Mouse (Mus musculus) gonadal fat pad, adult 2 months (tissue): ENCODE measurements around the gene Btrc. TPM values are rescaled to one million over a fixed set of nuclear protein-coding genes. Genes with fewer than 3 reads are reported as not detected.
"Not testable (repeated sequence)": the region's sequence is repeated elsewhere in the genome, so short reads cannot be mapped to it uniquely, and the experiment has no call there.

Source experiments
- DNase-seq: peaks from one replicate; pipeline ENCODE4 v3.0.0-alpha.2; 2012; ENCODE audit warnings: low read depth
- polyA plus RNA-seq: library from polyadenylated mRNA; depleted of rRNA; stranded (reverse); fragments of >200 nt; gene quantifications from 2 replicates; pipeline ENCODE4 v1.2.3, GENCODE M21; 2012; rRNA removed

Gene Btrc
- 17.6 and 24.6 TPM in 2 replicates for polyA plus RNA-seq

DNA sequence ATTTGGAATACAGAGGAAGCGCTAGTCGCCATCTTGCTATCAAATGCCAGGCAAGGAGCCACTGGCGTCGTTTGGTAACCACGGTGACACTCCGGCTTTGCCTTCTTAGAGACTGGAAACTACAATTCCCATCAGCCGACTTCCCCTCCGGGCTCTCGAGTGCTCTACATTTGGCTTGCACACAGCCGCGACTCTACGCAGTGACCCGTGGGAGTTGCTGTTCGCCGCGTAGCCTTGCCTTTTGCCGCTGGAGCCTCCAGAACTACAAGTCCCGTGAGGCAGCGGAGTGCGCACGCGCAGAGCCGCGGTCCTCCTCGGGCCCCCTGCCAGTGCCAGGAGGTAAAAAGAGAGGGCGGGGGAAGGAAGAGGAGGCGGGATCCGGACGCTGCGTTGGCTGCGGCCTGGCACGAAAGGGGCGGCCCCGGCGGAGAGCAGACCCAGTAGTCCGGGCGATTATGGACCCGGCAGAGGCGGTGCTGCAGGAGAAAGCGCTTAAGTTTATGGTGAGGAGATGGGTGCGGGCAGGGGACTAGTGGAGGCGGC lies at the start of gene Btrc:
Gene Btrc, plus strand, starts transcription at position 351 of the 543 bp plus-strand sequence.
- peak; percentile 94 for DNase-seq

GRCm38 (mm10) chr19:45317473-45317882 lies 46.1 kb upstream of the Btrc start:
- DNase-seq = no peak

DNA sequence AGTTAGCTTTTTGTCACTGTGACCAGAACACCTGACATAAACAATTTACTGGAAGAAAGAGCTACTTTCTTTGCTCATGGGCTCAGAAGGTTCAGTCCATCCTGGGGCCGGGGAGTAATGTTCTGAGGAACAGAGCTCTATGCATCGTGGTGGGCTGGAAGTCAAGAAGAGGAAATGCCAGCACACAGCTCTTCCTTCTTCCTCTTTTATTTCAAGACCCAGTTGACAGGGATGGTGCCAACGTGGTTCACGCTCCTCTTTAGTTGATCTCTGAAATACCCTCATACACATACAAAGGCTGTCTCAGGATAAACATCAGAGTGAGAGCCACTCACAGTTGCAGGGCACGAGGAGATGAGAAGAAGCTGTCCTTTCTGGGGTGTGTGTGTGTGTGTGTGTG lies 42.5 kb upstream of the Btrc start:
- no peak for DNase-seq

- no peak for DNase-seq
These were observed 34.5 kb upstream of the Btrc start for GRCm38 (mm10) chr19:45329039-45329438.

- no peak for DNase-seq
These were observed 33.7 kb upstream of the Btrc start for GRCm38 (mm10) chr19:45329748-45330298.

DNA sequence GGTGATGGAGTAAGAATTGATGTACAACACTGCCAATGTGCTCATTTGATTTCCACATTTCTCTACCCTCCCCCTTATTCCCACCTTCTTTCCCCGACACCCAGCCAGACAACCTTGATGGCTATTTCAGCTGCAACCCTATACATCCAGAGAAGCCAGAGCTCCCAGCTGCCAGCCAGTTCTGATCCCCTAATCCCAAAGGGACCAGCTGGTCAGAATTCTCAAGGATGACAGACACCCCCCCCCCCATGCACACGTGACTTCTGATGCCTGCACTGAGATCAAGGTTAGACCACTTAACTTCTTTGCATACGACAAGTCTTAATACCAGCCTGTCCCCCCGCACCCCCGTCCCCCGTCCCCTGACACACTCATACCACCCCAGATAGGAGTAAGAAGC lies 26.8 kb upstream of the Btrc start:
- no peak for DNase-seq

- DNase-seq = no peak
These were observed 25.4 kb upstream of the Btrc start for GRCm38 (mm10) chr19:45338182-45338581.

GRCm38 (mm10) chr19:45343941-45344340 lies 19.6 kb upstream of the Btrc start:
- DNase-seq = no peak

DNA sequence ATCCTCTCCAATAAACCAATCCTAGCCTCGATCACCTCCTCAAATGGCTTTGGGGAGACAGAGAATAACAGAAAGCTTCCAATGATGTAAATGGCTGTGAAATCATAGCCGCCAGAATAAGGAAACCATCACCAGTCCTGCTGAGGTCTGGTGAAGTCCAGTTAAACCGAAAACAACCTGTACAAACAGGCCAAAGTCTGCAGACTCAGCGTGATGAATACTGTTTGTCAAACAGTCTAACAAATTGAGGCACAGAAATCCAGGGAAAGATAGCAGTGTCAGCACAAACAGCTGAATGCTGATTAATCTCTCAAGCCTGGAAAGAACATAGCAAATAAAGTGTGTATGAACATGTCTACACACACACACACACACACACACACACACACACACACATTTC lies 15.3 kb upstream of the Btrc start:
- no peak for DNase-seq

DNA sequence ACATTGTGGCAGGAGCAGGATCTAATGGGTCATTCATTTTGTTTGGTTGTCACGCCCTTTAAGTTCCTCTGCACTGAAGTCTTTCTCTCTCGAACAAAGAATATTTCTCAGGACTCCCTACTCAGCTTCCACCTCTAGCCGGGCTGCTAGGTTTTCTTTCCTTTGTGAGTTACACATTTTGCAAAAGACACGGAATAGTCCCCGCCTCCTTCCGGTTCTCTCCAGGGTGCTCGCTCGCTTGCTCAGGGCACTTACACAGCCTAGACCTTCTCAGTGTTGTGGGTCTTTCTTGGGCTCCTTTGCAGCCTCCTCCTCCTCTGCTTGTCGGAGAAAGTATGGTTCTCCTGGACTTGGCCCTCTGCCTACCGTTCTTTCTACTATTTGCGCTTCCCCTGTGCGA lies 13.1 kb upstream of the Btrc start:
- no peak for DNase-seq

DNA sequence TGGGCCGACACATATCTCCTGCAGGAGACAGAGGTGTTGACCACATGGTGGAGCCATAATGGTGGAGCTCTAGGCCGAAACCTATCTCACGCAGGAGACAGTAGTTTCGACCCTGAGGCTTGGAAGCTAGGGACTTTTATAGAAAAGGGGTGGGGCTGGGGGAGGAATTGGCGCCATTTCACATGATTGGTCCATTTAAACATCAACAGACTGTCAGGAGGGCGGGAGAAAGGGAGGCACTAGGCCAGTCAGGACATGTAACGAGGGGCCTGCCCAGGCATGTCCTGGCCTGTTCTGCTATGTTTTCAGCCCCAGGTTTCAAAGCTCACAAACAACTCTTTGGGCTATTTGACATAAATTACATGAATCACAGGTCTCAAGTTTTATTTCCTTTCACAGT lies 10.8 kb upstream of the Btrc start:
- DNase-seq = not testable (repeated sequence)

DNA sequence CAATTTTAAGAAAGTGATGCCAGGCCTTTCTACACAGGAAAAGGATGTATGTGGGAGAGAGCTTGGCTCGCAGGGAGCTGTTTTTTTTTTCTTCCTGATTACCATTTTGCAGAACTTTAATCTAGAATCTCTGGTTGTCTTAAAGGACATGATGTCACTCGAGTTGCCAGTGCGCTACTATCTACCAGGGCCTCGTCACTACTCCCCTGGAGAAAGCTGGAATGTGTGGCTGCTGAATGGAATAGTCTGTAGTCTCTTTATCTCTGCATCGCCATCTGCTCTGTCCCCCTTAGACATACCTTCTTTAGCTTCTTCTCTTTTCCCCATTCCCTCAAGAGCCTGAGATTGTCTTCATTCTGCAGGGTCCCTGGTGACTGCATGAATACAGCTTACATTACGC lies 7.9 kb upstream of the Btrc start:
- no peak for DNase-seq

GRCm38 (mm10) chr19:45356868-45357267 lies 6.7 kb upstream of the Btrc start:
- DNase-seq = not testable (repeated sequence)

GRCm38 (mm10) chr19:45360486-45360885 lies 3.0 kb upstream of the Btrc start:
- DNase-seq = no peak

- DNase-seq = no peak
These were observed 428 bp downstream of the Btrc start for GRCm38 (mm10) chr19:45363933-45364391.

GRCm38 (mm10) chr19:45366651-45367050 lies 3.1 kb downstream of the Btrc start:
- DNase-seq = no peak

DNA sequence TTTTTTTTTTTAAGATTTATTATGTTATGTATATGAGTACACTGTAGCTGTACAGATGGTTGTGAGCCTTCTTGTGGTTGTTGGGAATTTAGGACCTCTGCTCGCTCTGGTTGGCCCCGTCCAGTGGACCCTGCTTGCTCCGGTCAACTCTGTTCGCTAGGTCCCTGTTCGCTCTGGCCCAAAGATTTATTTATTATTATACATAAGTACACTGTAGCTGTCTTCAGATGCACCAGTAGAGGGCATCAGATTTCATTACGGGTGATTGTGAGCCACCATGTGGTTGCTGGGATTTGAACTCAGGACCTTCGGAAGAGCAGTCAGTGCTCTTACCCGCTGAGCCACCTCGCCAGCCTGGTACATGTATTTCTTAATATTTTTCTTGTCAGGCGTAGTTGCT lies 21.3 kb downstream of the Btrc start:
- DNase-seq = not testable (repeated sequence)

DNA sequence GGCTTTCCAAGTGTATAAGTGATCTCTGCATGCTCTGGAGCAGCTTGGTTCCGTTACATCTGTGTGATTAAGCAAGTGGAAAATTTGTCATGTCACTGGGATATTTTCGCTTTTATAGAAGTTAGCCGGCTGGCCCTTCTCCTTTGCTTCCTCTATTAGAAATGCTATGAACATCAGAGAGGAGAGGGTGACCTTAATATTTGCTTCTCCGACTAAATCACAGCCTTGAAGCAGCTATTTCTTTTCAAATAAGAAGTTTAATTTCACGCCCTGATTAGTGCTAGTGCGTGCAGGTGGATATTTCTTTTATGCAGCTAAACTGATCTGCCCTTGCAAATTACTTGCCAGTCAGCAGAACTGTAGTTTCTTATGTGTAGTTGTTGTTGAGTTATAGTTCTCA lies 25.0 kb downstream of the Btrc start:
- DNase-seq = no peak

- DNase-seq = no peak
These were observed 30.5 kb downstream of the Btrc start for GRCm38 (mm10) chr19:45394078-45394477.

GRCm38 (mm10) chr19:45411000-45411399 lies 47.5 kb downstream of the Btrc start:
- no peak for DNase-seq

GRCm38 (mm10) chr19:45412694-45413093 lies 49.2 kb downstream of the Btrc start:
- DNase-seq = peak; percentile 10

DNA sequence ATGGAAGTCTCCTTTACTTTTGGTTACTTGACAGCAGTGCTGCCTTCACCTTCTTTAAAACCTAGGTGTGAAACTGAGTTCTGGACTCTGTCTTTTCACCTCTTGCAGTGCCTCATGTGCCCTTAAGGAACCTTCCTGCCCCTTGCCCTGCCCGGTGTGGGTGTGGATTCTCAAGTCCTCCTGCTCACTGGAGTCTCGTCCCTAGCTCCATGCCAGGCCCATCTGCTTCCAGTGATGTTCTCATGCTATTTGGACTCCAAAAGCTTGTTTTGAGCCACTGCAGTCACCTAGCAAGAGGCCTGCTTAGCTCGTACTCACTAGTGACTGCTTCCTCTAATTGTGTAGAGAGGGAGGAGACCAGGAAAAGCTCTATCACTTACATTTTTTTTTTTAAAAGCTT lies 50.4 kb downstream of the Btrc start:
- no peak for DNase-seq

DNA sequence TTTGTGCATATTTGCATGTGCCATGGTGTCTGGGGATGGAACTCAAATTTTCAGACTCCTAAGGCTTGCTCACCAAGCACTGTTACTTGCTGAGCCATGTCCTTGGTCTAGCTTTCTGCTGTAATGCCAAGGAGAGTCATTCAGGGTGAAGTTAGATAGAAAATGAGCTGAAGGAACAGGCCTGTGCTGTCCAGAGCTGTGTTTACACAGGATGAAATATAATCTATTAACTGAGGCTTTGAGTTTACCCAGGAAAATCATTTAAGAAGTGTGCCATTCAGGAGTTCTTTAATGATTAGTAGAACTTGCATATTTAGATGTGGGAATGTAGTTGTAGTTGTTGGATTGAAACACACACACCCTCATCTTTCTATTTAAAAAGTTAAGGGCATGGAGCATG lies 54.1 kb downstream of the Btrc start:
- no peak for DNase-seq

DNA sequence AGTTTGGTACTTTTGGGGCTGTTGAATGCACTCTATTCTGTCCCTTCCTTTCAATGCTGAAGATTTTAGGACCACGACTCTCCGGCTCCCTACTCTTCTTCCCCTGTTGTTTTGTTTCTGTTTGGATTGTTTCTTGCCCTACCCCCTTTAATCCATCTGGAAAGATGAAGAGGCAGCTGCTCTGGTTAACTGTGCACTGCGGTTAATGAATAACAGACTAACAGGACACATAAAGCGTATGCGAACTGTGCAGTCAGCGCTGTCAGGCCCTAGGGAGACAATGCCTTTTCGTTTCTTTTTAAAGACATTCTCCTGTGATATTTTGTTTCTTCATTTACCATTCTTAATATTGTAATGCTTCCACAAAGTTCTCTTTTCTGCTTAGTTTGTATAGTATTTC lies 58.7 kb downstream of the Btrc start:
- DNase-seq = no peak
